Mouse (Mus musculus) midbrain, embryonic 16.5 days (tissue): ENCODE results near the gene Alyref2. TPM values are rescaled to one million over a fixed set of nuclear protein-coding genes. Genes with fewer than 3 reads are reported as not detected.
A peak's percentile ranks its signal among the peaks of the same experiment; 100 is the strongest.

Experiments used
- ATAC-seq: fragments of 200-750 bp; cut with Nextera tagmentation; 2 replicates; pipeline ENCODE4 v1.8.0; 2017; ENCODE audit warnings: moderate TSS enrichment
- H3K27ac ChIP-seq: fragments of 300-500 bp; sonication (generic); 2 replicates; pipeline ENCODE4 v1.5.1; 2014; ENCODE audit warnings: mild to moderate bottlenecking, low read length, mixed read lengths
- H3K27me3 ChIP-seq: fragments of 300-500 bp; sonication (generic); 2 replicates; pipeline ENCODE4 v1.6.1; 2014; ENCODE audit warnings: low read depth, low read length, mixed read lengths; ENCODE audit not compliant: control insufficient read depth, insufficient read depth
- H3K36me3 ChIP-seq: fragments of 300-500 bp; sonication (generic); 2 replicates; pipeline ENCODE4 v1.6.1; 2014; ENCODE audit warnings: mild to moderate bottlenecking, low read length, moderate library complexity, mixed read lengths; ENCODE audit not compliant: control insufficient read depth, insufficient read depth
- H3K4me1 ChIP-seq: fragments of 300-500 bp; sonication (generic); 2 replicates; pipeline ENCODE4 v1.6.1; 2014; ENCODE audit warnings: mild to moderate bottlenecking, low read length, mixed read lengths; ENCODE audit not compliant: control insufficient read depth, insufficient read depth
- H3K4me2 ChIP-seq: fragments of 300-500 bp; sonication (generic); 2 replicates; pipeline ENCODE4 v1.6.1; 2014; ENCODE audit warnings: mild to moderate bottlenecking, low read length, mixed read lengths
- H3K4me3 ChIP-seq: fragments of 300-500 bp; sonication (generic); 2 replicates; pipeline ENCODE4 v1.5.1; 2014; ENCODE audit warnings: low read depth, mild to moderate bottlenecking, low read length, moderate library complexity, mixed read lengths
- H3K9ac ChIP-seq: fragments of 300-500 bp; sonication (generic); 2 replicates; pipeline ENCODE4 v1.6.1; 2014; ENCODE audit warnings: low read depth, low read length, mixed read lengths
- H3K9me3 ChIP-seq: fragments of 300-500 bp; sonication (generic); replicated peaks from 2 replicates; pipeline ENCODE4 v1.6.1; 2014; ENCODE audit warnings: mild to moderate bottlenecking, low read length, mixed read lengths; ENCODE audit not compliant: control insufficient read depth, poor library complexity, severe bottlenecking
- WGBS: fragments of 180-500 bp; shearing (Covaris S2); extraction: QIAGEN DNeasy Blood & Tissue Kit; methylation state at CpG from one replicate; pipeline ENCODE4 v1.1.7; 2014; 5-methylcytosine and 5-hydroxymethylcytosine counted together
- polyA plus RNA-seq: library from polyadenylated mRNA; unstranded; fragments of >200 nt; fragmentation: Nextera tagmentation; extraction: Ambion mirVana; gene quantifications from 2 replicates; pipeline ENCODE4 v1.2.1, GENCODE M21; 2015

Gene Alyref2
- polyA plus RNA-seq, 1 experiment from 2014 or later, result 35.9 TPM

GRCm38 (mm10) chr1:171494241-171494640, 9.0 kb upstream of the Alyref2 start:
- no peaks in the 10 kb centered on the region for H3K36me3 ChIP-seq
- H3K4me1 ChIP-seq, result no peaks in the 10 kb centered on the region
- H3K4me2 ChIP-seq, result no peak overlapping the region
- no peak overlapping the region for H3K4me3 ChIP-seq
- no peak for ATAC-seq
- no peak overlapping the region for H3K9ac ChIP-seq
- no peak overlapping the region for H3K27ac ChIP-seq
- H3K9me3 ChIP-seq, result peaks cover 3% of the 10 kb centered on the region; the same call in 1 of the 2 replicates
- WGBS, result 90% methylated on average over 13 of the region's 13 CpGs
- H3K27me3 ChIP-seq, result no peaks in the 10 kb centered on the region

GRCm38 (mm10) chr1:171495371-171495770, 7.9 kb upstream of the Alyref2 start:
- Histone ChIP-seq H3K36me3 (no peaks in the 10 kb centered on the region), H3K4me2 (no peak overlapping the region), H3K9me3 (peaks cover 3% of the 10 kb centered on the region; the same call in 1 of the 2 replicates), H3K4me3 (no peak overlapping the region), H3K27me3 (no peaks in the 10 kb centered on the region), H3K4me1 (no peaks in the 10 kb centered on the region), H3K27ac (no peak overlapping the region), H3K9ac (no peak overlapping the region)
- WGBS, result 93% methylated on average over 6 of the region's 6 CpGs
- no peak for ATAC-seq

GRCm38 (mm10) chr1:171499856-171500255, 3.4 kb upstream of the Alyref2 start:
- Histone ChIP-seq H3K4me2 (no peak overlapping the region), H3K27ac (no peak overlapping the region), H3K9ac (no peak overlapping the region), H3K4me3 (no peak overlapping the region), H3K36me3 (no peaks in the 10 kb centered on the region), H3K4me1 (peaks cover 8% of the 10 kb centered on the region), H3K9me3 (no peaks in the 10 kb centered on the region), H3K27me3 (no peaks in the 10 kb centered on the region)
- ATAC-seq, result no peak
- 75% methylated on average over 5 of the region's 5 CpGs for WGBS

GRCm38 (mm10) chr1:171501016-171501610, 2.2 kb upstream of the Alyref2 start:
- Histone ChIP-seq H3K4me3 (no peak overlapping the region), H3K9ac (no peak overlapping the region), H3K36me3 (no peaks in the 10 kb centered on the region), H3K4me1 (peaks cover 13% of the 10 kb centered on the region), H3K4me2 (no peak overlapping the region), H3K27ac (no peak overlapping the region), H3K9me3 (no peaks in the 10 kb centered on the region), H3K27me3 (no peaks in the 10 kb centered on the region)
- 63% methylated on average over 6 of the region's 6 CpGs for WGBS
- no peak for ATAC-seq

- peak overlapping the region; percentile 21 for H3K4me3 ChIP-seq
- no peaks in the 10 kb centered on the region for H3K27me3 ChIP-seq
- H3K27ac ChIP-seq, result peak overlapping the region; percentile 83
- ATAC-seq, result no peak
- H3K9ac ChIP-seq, result peak overlapping the region; percentile 58; the same call in 1 of the 2 replicates
- H3K9me3 ChIP-seq, result no peaks in the 10 kb centered on the region
- peak overlapping the region; percentile 47 for H3K4me2 ChIP-seq
- H3K4me1 ChIP-seq, result peaks cover 13% of the 10 kb centered on the region
- H3K36me3 ChIP-seq, result no peaks in the 10 kb centered on the region
- 6% methylated on average over 5 of the region's 5 CpGs for WGBS
These were observed 1.6 kb upstream of the Alyref2 start for GRCm38 (mm10) chr1:171501636-171502080.

GRCm38 (mm10) chr1:171502388-171503249, 659 bp upstream of the Alyref2 start:
- H3K36me3 ChIP-seq, result 0 out of 2 replicates have a peak, but pooled peaks cover 7% of the 10 kb centered on the region
- H3K4me3 ChIP-seq, result peak overlapping the region; percentile 69
- WGBS, result under 1% methylated on average over 14 of the region's 14 CpGs
- H3K27ac ChIP-seq, result peak overlapping the region; percentile 97
- peak; percentile 88 for ATAC-seq
- no peaks in the 10 kb centered on the region for H3K27me3 ChIP-seq
- H3K9ac ChIP-seq, result no peak overlapping the region
- H3K9me3 ChIP-seq, result no peaks in the 10 kb centered on the region
- peak overlapping the region; percentile 68 for H3K4me2 ChIP-seq
- H3K4me1 ChIP-seq, result peaks cover 13% of the 10 kb centered on the region

- Histone ChIP-seq H3K27me3 (no peaks in the 10 kb centered on the region), H3K27ac (peak overlapping the region; percentile 97), H3K4me2 (peak overlapping the region; percentile 68), H3K9ac (peak overlapping the region; percentile 87), H3K4me3 (peak overlapping the region; percentile 69), H3K36me3 (0 out of 2 replicates have a peak, but pooled peaks cover 7% of the 10 kb centered on the region), H3K4me1 (peaks cover 13% of the 10 kb centered on the region), H3K9me3 (no peaks in the 10 kb centered on the region)
- under 1% methylated on average over 53 of the region's 53 CpGs for WGBS
- peak; percentile 73 for ATAC-seq
These were observed 464 bp downstream of the Alyref2 start for GRCm38 (mm10) chr1:171503592-171504291.

- peak overlapping the region; percentile 66; the same call in 1 of the 2 replicates for H3K27ac ChIP-seq
- peak overlapping the region; percentile 59; the same call in 1 of the 2 replicates for H3K9ac ChIP-seq
- no peaks in the 10 kb centered on the region for H3K27me3 ChIP-seq
- H3K9me3 ChIP-seq, result no peaks in the 10 kb centered on the region
- peaks cover 13% of the 10 kb centered on the region for H3K4me1 ChIP-seq
- peak overlapping the region; percentile 69 for H3K4me2 ChIP-seq
- no peak for ATAC-seq
- H3K36me3 ChIP-seq, result 0 out of 2 replicates have a peak, but pooled peaks cover 7% of the 10 kb centered on the region
- WGBS, result 65% methylated on average over 4 of the region's 4 CpGs
- peak overlapping the region; percentile 69 for H3K4me3 ChIP-seq
These were observed 1.3 kb downstream of the Alyref2 start for GRCm38 (mm10) chr1:171504586-171504985.
